Mouse (Mus musculus): ENCODE results near the gene Nox3. TPM values are rescaled to one million over a fixed set of nuclear protein-coding genes. Genes with fewer than 3 reads are reported as not detected.

Gene Nox3
- polyA plus RNA-seq, 1 experiment from 2014 or later, result not detected

DNA sequence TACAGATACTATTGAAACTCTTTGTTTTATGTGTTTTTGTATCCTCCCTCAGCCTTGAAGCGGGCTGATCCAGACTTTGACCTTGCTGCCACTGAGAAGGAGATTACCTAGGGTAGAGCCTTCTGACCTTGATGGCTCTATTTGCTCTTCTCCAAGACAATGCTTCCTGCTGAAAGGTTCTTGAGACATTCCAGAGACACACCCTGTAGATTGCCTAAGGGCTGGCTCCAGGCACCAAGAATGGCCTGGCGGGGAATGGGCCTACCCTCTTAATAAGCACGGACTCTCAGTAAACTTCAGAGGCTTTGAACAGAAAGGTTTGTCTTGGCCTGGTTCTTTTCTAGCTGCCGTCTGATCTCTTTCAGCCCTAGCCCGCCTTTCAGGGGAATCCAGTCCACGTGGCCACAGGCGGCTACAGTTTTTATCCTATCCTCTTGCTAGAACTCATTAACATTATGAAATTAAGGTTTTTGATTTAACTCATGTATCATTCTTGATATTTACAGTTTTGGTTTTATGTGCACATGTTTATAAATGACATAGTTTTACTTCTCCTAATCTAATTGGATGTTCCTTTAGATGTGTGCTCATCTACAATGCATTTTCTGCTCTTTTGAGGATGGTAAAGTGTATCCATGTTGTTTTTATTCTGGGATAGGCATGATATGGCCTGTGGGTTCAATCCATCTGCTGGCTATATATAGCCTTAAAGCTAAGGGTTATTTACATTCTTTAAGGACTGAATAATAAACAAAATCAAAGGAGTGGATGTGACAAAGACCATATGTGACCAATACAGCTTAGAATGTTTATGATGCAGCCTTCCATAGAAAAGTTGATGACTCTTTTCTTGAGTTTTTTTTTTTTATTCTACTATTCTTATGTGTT, 79.5 kb downstream of the Nox3 start:
- 48% methylated on average over 7 of the region's 7 CpGs for WGBS
- Histone ChIP-seq H3K9ac (replicated peaks; ENCODE audit: low read depth, low read length) (no peak overlapping the region), H3K4me3 (ENCODE audit: low read depth, low read length) (no peak overlapping the region), H3K4me1 (ENCODE audit: control insufficient read depth, insufficient read depth, low read length) (no peaks in the 10 kb centered on the region; the same call in 1 of the 2 replicates), H3K4me2 (replicated peaks; ENCODE audit: low read depth, low read length) (no peak overlapping the region), H3K9me3 (ENCODE audit: control insufficient read depth, low read depth, low read length) (no peaks in the 10 kb centered on the region), H3K27me3 (ENCODE audit: control insufficient read depth, insufficient read depth, low read length) (no peaks in the 10 kb centered on the region), H3K36me3 (ENCODE audit: control insufficient read depth, insufficient read depth, low read length) (no peaks in the 10 kb centered on the region), H3K27ac (ENCODE audit: low read length) (peak overlapping the region; percentile 61; the same call in 1 of the 2 replicates)
- ATAC-seq (ENCODE audit: insufficient number of reproducible peaks, insufficient read depth, low FRiP score, low read depth), result no peak

DNA sequence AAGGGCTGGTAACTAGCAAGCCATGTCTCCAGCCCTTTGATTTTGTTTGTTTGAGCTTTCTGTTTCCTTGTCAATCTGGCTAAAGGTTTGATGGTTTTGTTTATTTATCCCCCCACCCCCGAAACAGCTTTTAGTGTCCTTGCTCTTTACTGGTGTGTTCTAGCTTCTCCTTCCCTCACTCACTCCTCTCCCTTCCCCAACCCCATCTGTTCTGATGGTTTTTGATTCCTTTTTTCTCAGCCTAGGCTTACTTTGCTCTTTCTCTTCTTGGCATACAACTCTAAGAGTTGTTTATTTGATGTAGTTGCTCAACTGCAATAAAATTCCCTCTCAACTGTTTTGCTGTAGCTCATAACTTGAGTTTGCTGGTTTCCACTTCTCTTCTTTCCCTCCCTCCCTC, 80.5 kb downstream of the Nox3 start:
- Histone ChIP-seq H3K9ac (replicated peaks; ENCODE audit: low read depth, low read length) (no peak overlapping the region), H3K27me3 (ENCODE audit: control insufficient read depth, insufficient read depth, low read length) (no peaks in the 10 kb centered on the region), H3K4me2 (replicated peaks; ENCODE audit: low read depth, low read length) (no peak overlapping the region), H3K27ac (ENCODE audit: low read length) (no peak overlapping the region), H3K36me3 (ENCODE audit: control insufficient read depth, insufficient read depth, low read length) (no peaks in the 10 kb centered on the region), H3K4me1 (ENCODE audit: control insufficient read depth, insufficient read depth, low read length) (no peaks in the 10 kb centered on the region; the same call in 1 of the 2 replicates), H3K9me3 (ENCODE audit: control insufficient read depth, low read depth, low read length) (no peaks in the 10 kb centered on the region), H3K4me3 (ENCODE audit: low read depth, low read length) (no peak overlapping the region)
- 28% methylated on average over 1 of the region's 1 CpGs for WGBS
- ATAC-seq (ENCODE audit: insufficient number of reproducible peaks, insufficient read depth, low FRiP score, low read depth), result no peak

DNA sequence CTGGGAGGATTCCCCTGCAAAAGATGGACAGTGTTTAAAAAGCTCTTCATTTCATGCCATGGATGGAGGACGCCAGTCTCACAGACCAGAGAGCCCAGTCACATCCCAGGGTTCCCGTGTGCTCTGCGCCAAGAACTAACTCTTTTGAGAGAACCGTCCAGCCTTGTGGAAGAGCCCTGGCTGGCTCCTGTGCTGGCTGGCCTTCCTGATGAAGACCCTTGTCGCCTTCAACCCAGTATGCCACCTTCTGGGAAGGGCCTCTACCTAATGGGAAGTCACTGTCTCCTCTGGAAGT, 84.3 kb downstream of the Nox3 start:
- Histone ChIP-seq H3K9ac (replicated peaks; ENCODE audit: low read depth, low read length) (no peak overlapping the region), H3K9me3 (ENCODE audit: control insufficient read depth, low read depth, low read length) (no peaks in the 10 kb centered on the region), H3K4me2 (replicated peaks; ENCODE audit: low read depth, low read length) (0 out of 2 replicates have a peak overlapping the region, but pooled peaks have one; percentile 46), H3K4me1 (ENCODE audit: control insufficient read depth, insufficient read depth, low read length) (no peaks in the 10 kb centered on the region; the same call in 1 of the 2 replicates), H3K27ac (ENCODE audit: low read length) (no peak overlapping the region), H3K27me3 (ENCODE audit: control insufficient read depth, insufficient read depth, low read length) (no peaks in the 10 kb centered on the region), H3K4me3 (ENCODE audit: low read depth, low read length) (no peak overlapping the region; the same call in 1 of the 2 replicates), H3K36me3 (ENCODE audit: control insufficient read depth, insufficient read depth, low read length) (no peaks in the 10 kb centered on the region)
- ATAC-seq (ENCODE audit: insufficient number of reproducible peaks, insufficient read depth, low FRiP score, low read depth), result no peak
- 82% methylated on average over 5 of the region's 5 CpGs for WGBS

DNA sequence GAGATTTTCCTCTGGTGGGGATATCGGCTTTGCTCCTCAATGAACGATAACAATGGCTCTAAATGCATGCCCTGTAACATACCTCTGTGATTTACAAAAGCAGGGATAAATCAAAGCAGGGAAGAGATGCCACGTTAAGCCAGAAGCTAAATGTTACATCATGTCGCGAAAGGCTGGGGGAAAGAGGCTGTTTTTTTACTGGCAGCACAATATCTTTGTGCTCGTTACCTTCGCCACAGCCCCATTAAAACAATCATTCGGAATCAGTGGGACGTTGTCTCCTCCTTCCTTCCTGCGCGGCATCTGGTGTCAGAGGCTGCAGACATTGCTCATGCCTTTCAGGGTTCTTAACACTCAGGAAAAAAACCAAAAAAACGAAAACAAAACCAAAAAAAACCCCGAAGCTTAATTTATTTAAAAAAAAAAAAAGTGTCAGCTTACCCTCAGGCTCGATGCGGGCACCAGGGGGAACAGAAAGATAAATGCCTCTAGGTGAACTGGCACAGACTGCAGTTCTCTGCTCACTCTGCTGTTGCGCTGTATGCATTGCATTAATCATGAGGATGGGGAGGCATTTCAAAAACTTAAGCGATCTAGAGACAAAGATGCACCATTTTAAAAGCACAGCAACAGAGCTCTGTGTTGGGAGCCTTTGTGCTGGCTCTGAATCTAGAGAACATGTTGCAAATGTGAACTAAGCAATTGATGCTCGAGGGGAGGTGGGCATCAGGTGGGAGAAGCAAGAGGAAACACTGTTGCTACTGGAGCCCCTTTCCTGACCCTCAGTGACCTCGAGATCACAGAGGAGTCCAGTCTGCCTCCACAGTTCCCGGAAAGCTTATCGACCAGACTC, 84.9 kb downstream of the Nox3 start:
- Histone ChIP-seq H3K4me3 (ENCODE audit: low read depth, low read length) (peak overlapping the region; percentile 13), H3K9ac (replicated peaks; ENCODE audit: low read depth, low read length) (no peak overlapping the region)
- ATAC-seq (ENCODE audit: insufficient number of reproducible peaks, insufficient read depth, low FRiP score, low read depth), result no peak

DNA sequence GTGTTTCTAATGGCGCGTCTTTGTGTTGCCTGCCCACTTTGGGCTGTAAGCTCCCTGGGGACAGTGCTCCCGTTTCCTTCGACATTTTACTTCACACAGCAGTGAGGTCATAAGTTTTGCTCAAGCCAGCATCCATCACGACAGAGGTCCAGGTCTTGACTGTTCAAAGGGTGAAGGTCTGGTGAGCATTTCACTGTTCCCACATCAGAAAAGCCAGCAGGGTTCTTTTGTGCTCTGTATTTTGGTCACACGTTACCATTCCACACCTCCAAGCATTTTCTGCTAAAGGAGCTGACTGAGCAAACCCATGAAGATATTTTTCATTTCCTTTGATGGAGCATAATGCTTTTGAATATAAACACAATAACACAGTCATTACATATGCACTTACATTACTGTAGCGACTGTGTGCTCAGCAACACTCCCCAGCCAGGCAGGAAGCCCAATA, 85.7 kb downstream of the Nox3 start:
- Histone ChIP-seq H3K4me1 (ENCODE audit: control insufficient read depth, insufficient read depth, low read length) (no peaks in the 10 kb centered on the region; the same call in 1 of the 2 replicates), H3K36me3 (ENCODE audit: control insufficient read depth, insufficient read depth, low read length) (no peaks in the 10 kb centered on the region), H3K27me3 (ENCODE audit: control insufficient read depth, insufficient read depth, low read length) (no peaks in the 10 kb centered on the region), H3K27ac (ENCODE audit: low read length) (no peak overlapping the region), H3K9ac (replicated peaks; ENCODE audit: low read depth, low read length) (no peak overlapping the region), H3K4me2 (replicated peaks; ENCODE audit: low read depth, low read length) (no peak overlapping the region), H3K9me3 (ENCODE audit: control insufficient read depth, low read depth, low read length) (no peaks in the 10 kb centered on the region), H3K4me3 (ENCODE audit: low read depth, low read length) (no peak overlapping the region)
- no peak for ATAC-seq (ENCODE audit: insufficient number of reproducible peaks, insufficient read depth, low FRiP score, low read depth)
- 60% methylated on average over 7 of the region's 7 CpGs for WGBS

More for the DNA sequence above, 84.9 kb downstream of the Nox3 start:
- Histone ChIP-seq H3K27me3 (ENCODE audit: control insufficient read depth, insufficient read depth, low read length) (no peaks in the 10 kb centered on the region), H3K4me1 (ENCODE audit: control insufficient read depth, insufficient read depth, low read length) (no peaks in the 10 kb centered on the region; the same call in 1 of the 2 replicates), H3K9me3 (ENCODE audit: control insufficient read depth, low read depth, low read length) (no peaks in the 10 kb centered on the region), H3K27ac (ENCODE audit: low read length) (no peak overlapping the region), H3K36me3 (ENCODE audit: control insufficient read depth, insufficient read depth, low read length) (no peaks in the 10 kb centered on the region), H3K4me2 (replicated peaks; ENCODE audit: low read depth, low read length) (peak overlapping the region; percentile 46)
- WGBS, result 17% methylated on average over 21 of the region's 21 CpGs

DNA sequence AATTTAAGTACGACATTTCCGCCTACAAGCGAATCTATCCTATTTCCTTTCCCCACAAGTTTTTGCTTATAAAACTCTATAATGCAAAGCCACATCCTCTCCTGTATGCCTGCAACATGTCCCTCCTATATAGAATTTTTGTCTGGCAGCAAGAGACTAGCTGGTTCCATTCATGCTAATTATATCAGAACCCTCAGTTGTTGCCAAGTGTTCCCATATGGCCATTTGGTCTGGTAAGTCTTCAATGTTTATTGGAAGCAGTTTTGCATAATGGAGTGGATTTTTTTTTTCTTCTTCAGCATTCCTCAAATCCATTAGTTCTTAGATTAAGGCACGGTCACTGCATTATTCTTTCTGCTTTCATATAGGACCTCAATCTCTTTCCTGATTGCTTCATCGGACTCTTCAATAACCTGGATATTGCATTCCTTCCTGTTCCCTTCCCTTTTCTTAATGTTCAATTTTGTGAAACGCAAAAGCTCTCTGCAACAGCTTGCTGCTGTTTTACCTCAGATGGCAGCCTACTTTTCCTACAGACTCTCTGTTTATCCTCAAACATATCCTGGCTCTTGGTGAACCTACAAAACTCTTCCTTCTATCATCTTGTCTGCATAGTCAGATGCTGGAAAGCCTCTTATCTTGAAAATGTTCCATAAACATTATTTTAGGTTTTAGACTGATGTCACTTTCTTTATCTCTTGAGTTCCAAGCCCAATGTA, 92.9 kb downstream of the Nox3 start:
- H3K4me3 ChIP-seq (ENCODE audit: low read depth, low read length), result no peak overlapping the region
- no peaks in the 10 kb centered on the region for H3K27me3 ChIP-seq (ENCODE audit: control insufficient read depth, insufficient read depth, low read length)
- no peaks in the 10 kb centered on the region for H3K36me3 ChIP-seq (ENCODE audit: control insufficient read depth, insufficient read depth, low read length)
- no peaks in the 10 kb centered on the region for H3K4me1 ChIP-seq (ENCODE audit: control insufficient read depth, insufficient read depth, low read length)
- H3K9me3 ChIP-seq (ENCODE audit: control insufficient read depth, low read depth, low read length), result no peaks in the 10 kb centered on the region
- H3K9ac ChIP-seq (replicated peaks; ENCODE audit: low read depth, low read length), result no peak overlapping the region
- ATAC-seq (ENCODE audit: insufficient number of reproducible peaks, insufficient read depth, low FRiP score, low read depth), result no peak
- H3K27ac ChIP-seq (ENCODE audit: low read length), result no peak overlapping the region
- H3K4me2 ChIP-seq (replicated peaks; ENCODE audit: low read depth, low read length), result no peak overlapping the region
- WGBS, result 78% methylated on average over 6 of the region's 6 CpGs

DNA sequence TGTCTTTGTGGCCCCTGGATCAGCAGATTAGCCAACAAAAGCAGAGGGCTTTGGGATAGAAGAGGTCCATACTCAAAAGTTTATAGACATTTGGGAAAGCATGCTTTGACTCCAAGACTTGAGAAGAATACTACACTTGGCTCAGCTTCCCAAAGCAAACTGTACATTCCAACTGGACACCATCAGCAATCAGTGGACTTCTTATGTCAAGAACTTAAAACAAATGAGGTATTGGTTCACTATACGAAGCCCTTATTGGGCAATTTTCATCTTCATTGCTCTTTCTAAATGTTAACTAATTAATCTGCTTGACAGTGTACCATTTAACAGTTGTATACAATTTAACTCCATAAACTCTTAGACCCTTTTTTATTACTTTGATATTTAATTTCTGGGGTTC, 97.7 kb downstream of the Nox3 start:
- H3K27me3 ChIP-seq (ENCODE audit: control insufficient read depth, insufficient read depth, low read length), result no peaks in the 10 kb centered on the region

DNA sequence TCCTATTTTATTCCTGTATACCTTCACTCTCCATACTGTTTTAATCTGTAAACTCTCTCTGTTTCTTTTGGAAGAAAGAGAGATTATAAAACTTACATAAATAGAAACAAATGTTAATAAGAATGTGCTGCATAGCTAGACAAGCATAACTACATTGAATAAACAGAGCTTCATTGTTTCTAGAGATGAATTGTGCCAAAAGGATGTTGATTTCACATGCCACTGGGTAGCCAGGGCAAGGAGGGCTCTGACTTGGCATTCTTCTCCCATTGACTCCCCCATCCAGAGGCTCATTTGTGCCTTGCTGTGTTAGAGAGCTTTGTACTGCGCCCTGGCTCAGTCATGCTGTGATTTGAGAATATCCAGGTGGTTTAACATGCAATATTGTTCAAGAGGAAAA, 98.2 kb downstream of the Nox3 start:
- no peak overlapping the region for H3K4me3 ChIP-seq (ENCODE audit: low read depth, low read length)
- H3K4me2 ChIP-seq (replicated peaks; ENCODE audit: low read depth, low read length), result no peak overlapping the region
- H3K36me3 ChIP-seq (ENCODE audit: control insufficient read depth, insufficient read depth, low read length), result no peaks in the 10 kb centered on the region
- peaks cover 4% of the 10 kb centered on the region; the same call in 1 of the 2 replicates for H3K4me1 ChIP-seq (ENCODE audit: control insufficient read depth, insufficient read depth, low read length)
- H3K27ac ChIP-seq (ENCODE audit: low read length), result no peak overlapping the region
- no peaks in the 10 kb centered on the region for H3K9me3 ChIP-seq (ENCODE audit: control insufficient read depth, low read depth, low read length)
- H3K27me3 ChIP-seq (ENCODE audit: control insufficient read depth, insufficient read depth, low read length), result no peaks in the 10 kb centered on the region
- no peak overlapping the region for H3K9ac ChIP-seq (replicated peaks; ENCODE audit: low read depth, low read length)
- no peak for ATAC-seq (ENCODE audit: insufficient number of reproducible peaks, insufficient read depth, low FRiP score, low read depth)
- 81% methylated on average over 1 of the region's 1 CpGs for WGBS

More for the DNA sequence above, 97.7 kb downstream of the Nox3 start:
- Histone ChIP-seq H3K27ac (ENCODE audit: low read length) (no peak overlapping the region), H3K4me3 (ENCODE audit: low read depth, low read length) (no peak overlapping the region), H3K4me2 (replicated peaks; ENCODE audit: low read depth, low read length) (no peak overlapping the region), H3K9me3 (ENCODE audit: control insufficient read depth, low read depth, low read length) (no peaks in the 10 kb centered on the region), H3K9ac (replicated peaks; ENCODE audit: low read depth, low read length) (no peak overlapping the region), H3K36me3 (ENCODE audit: control insufficient read depth, insufficient read depth, low read length) (no peaks in the 10 kb centered on the region), H3K4me1 (ENCODE audit: control insufficient read depth, insufficient read depth, low read length) (peaks cover 4% of the 10 kb centered on the region; the same call in 1 of the 2 replicates)
- ATAC-seq (ENCODE audit: insufficient number of reproducible peaks, insufficient read depth, low FRiP score, low read depth), result no peak
- 59% methylated on average over 1 of the region's 1 CpGs for WGBS
